Mouse (Mus musculus): ENCODE data around the gene Snn.

Snn gene

GRCm38 (mm10) chr16:11084181-11084580 is 23.4 kb downstream of the Snn start:
- no peak for DNase-seq (ENCODE audit: low read depth, low spot score)

- no peak for DNase-seq (ENCODE audit: low read depth, low spot score)
Observed at GRCm38 (mm10) chr16:11086299-11086698, 25.6 kb downstream of the Snn start.

- no peak for DNase-seq (ENCODE audit: low read depth, low spot score)
Observed at GRCm38 (mm10) chr16:11086856-11087588, 26.3 kb downstream of the Snn start.

GRCm38 (mm10) chr16:11090836-11091570 is 30.3 kb downstream of the Snn start:
- no peak for DNase-seq (ENCODE audit: low read depth, low spot score)

GRCm38 (mm10) chr16:11092061-11092460 is 31.3 kb downstream of the Snn start:
- no peak for DNase-seq (ENCODE audit: low read depth, low spot score)

- DNase-seq (ENCODE audit: low read depth, low spot score), result no peak
Observed at GRCm38 (mm10) chr16:11092523-11092922, 31.8 kb downstream of the Snn start.

GRCm38 (mm10) chr16:11093717-11094386 is 33.1 kb downstream of the Snn start:
- DNase-seq (ENCODE audit: low read depth, low spot score), result no peak

GRCm38 (mm10) chr16:11097301-11097700 is 36.6 kb downstream of the Snn start:
- no peak for DNase-seq (ENCODE audit: low read depth, low spot score)

GRCm38 (mm10) chr16:11104905-11105304 is 44.2 kb downstream of the Snn start:
- no peak for DNase-seq (ENCODE audit: low read depth, low spot score)

- DNase-seq (ENCODE audit: low read depth, low spot score), result no peak
Observed at GRCm38 (mm10) chr16:11109198-11109740, 48.5 kb downstream of the Snn start.

- DNase-seq (ENCODE audit: low read depth, low spot score), result no peak
Observed at GRCm38 (mm10) chr16:11122625-11123024, 61.9 kb downstream of the Snn start.

GRCm38 (mm10) chr16:11124110-11124509 is 63.4 kb downstream of the Snn start:
- no peak for DNase-seq (ENCODE audit: low read depth, low spot score)
